Mouse (Mus musculus) gastrocnemius, postnatal 14 days (tissue): ENCODE measurements around the gene Gm20388. TPM values are rescaled to one million over a fixed set of nuclear protein-coding genes. Genes with fewer than 3 reads are reported as not detected.

Experiments
- DNase-seq: peaks from one replicate; pipeline ENCODE4 v3.0.0; 2021; ENCODE audit warnings: mixed read lengths
- intact Hi-C: fragments of 180-260 bp; cut with DNase I; formaldehyde crosslinking; loops from one replicate; pipeline ENCODE4 v1.15.1; 2025; ENCODE audit warnings: low total_unique reads
- total RNA-seq, 2 experiments: library from RNA; stranded (reverse); gene quantifications; 2 replicates each; pipeline ENCODE4 v1.2.3; 2021

The Gm20388 gene
- total RNA-seq, 2 experiments from 2014 or later = 5.6 to 6.0 TPM

DNA sequence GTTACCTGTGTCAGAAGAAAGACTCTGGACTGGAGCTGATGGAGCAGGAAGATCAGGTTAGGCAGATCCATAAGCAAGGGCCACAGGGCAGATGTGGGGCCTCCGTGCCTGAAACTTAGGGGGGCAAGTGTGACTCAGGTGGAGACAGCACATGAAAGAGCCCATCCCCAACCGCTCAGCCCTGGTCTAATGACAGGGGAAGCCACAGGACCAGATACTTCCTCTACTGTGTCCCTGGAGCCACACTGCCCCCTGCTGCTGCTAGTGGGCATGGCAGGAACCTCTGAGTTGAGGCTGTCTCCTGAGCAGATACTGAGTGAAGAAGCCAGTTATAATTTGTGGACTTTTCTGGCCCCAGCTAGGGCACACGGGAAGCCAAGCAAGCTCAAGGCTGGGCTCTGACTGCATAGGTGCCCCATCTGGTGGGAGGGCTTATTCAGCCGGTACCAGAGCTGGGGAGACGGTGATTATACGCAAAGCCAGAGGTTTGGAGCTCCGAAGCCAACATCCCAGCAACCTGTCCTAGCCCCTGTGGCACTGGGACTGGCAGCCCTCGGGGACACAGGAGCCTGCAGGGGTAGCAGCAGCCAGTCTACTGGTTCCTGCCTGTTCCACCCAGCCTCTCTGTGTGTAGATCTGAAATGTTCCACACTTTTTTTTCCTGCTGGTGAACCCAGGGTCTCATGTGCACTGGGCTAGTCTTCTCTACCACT is 2919.9 kb downstream of the Gm20388 start:
- intact Hi-C loops = loop anchor here (5.0 kb wide), 1 partner anchor 328 kb away; no protein-coding TSS in a partner anchor

DNA sequence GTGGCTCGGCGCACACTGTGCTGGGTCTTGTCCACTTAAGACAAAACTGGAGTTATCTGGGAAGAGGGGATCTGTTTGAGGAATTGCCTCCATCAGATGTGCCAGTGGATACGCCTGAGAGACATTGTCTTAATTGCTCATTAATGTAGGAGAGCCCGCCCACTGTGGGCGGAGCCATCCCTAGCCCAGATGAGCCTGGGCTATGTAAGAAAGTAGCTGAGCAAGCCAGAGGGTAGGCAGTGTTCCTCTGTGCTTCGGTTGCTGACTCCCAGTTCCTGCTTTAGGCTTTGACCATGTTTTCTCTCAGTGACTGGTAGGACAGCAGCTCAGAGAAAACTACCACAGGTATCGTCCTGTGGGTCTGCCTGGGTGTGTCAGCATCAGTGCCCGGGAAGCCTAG is 2923.8 kb downstream of the Gm20388 start:
- intact Hi-C loops = loop anchor here (5.0 kb wide), 1 partner anchor 332 kb away; no protein-coding TSS in a partner anchor
- DNase-seq = no peak

More for the DNA sequence above, 2919.9 kb downstream of the Gm20388 start:
- DNase-seq = peak; percentile 86

DNA sequence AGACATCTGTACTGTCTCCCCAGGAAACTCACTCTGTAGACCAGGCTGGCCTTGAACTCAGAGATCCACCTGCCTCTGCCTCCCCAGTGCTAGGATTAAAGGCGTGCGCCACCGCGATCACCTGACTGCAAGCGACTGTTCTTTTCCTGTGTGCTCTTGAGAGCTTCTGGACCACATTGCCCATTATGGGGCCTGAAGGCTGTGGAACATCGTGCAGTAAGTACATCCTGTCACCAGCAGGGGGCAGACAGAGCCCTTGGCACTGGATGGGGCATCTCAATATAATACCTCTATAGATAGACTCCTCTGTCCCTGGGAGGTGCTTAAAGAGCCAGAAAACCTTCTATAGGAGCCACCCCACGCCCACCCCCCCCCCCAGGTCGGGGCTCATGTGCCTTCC is 2924.3 kb downstream of the Gm20388 start:
- peak; percentile 71 for DNase-seq
- intact Hi-C loops = loop anchor here (5.0 kb wide), 1 partner anchor 333 kb away; no protein-coding TSS in a partner anchor

DNA sequence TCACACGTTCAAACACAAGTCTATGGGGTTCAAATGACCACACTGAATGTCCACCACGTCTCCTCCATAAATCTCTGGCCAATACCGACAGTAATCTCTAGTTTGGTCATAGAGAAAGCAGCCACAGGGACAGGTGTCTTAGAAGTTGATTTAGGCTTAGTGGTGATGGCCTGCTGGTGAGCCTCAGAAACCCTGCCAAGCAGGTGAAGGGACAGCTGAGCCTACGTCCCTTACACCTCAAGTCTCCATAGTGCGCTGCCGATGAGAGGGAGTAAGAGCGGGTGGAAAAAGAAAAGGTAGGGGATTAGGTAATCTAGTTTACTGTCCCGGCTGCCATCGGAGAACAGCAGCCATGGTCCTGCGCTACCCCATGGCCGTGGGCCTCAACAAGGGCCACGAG is 2925.6 kb downstream of the Gm20388 start:
- intact Hi-C loops = no loop called here
- no peak for DNase-seq

DNA sequence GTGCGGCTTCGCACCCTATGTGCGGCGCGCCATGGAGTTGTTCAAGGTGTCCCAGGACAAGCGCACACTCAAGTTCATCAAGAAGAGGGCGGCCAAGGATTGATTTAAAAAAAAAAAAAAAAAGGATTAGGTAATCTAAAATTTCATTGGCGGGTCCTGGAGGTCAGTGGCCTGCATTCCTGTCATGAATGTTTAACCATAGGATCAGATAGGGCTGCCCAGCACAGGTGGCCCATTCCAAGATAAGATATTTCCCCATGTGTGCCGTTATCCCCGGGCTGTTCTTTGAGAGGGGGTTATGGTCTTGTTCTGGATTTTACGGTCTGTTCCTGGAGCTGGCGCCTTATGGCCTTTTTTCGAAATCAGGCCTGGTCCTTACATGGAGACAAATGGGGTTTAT is 2926.1 kb downstream of the Gm20388 start:
- intact Hi-C loops = no loop called here
- no peak for DNase-seq

GRCm38 (mm10) chr8:122844161-122844560 is 2933.5 kb downstream of the Gm20388 start:
- intact Hi-C loops = no loop called here
- no peak for DNase-seq

DNA sequence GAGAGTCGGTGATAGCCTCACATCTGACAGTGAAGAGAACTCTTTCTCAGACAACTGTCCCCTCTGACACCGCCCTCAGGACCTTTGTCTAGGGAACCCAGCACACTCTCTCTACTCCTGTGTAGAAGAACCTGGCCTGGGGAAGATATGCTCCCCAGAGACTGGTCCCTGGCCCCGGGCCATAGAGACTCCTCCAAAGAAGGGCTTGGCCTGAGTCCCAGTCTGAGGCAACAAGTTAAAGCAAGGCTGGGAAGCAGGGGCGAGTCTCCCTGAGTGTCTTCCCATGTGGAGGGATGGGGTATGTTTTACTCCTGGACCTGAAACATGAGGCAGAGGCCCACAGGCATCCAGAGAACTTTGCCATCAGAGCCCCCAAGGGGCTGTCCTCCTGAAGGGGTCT is 2935.0 kb downstream of the Gm20388 start:
- peak; percentile 44 for DNase-seq
- intact Hi-C loops = no loop called here

- intact Hi-C loops = no loop called here
- DNase-seq = peak; percentile 88
Observed at GRCm38 (mm10) chr8:122847829-122848561, 2937.4 kb downstream of the Gm20388 start, which contains the start of gene Cdh15. Gene Cdh15 (plus strand): TSS chr8:122847966.

GRCm38 (mm10) chr8:122849152-122849910 is 2938.7 kb downstream of the Gm20388 start:
- no peak for DNase-seq
- intact Hi-C loops = no loop called here

DNA sequence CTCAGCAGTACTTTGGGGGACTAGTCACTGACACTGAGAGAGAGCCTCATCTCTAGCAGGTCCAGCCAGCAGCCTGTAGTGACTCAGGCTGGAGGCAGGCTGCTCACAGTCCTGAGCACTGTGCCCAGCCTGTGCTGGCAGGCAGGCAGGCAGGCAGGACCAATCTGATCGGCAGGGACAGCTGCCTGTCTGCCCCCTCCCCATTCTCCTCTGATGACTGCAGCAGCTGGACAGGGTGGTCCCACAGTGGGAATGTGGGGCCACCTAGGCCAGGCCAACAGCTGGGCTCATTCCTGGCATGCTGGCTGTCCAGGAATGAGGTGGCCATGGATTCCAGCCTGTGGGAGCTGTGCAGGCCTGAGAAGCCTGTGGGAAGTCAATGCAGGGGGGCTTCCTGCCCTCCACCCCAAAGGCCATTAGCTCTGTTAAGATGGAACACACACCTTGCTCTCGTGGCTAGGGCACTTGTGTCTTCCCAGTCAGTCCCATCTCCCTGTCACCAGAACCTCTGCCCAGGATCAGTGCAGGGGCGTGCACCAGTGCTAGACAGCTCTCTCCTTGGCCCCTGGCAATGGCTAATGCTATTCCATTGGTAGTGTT is 2940.1 kb downstream of the Gm20388 start:
- peak; percentile 37 for DNase-seq
- intact Hi-C loops = no loop called here

- intact Hi-C loops = no loop called here
- DNase-seq = no peak
Observed at GRCm38 (mm10) chr8:122851692-122852545, 2941.3 kb downstream of the Gm20388 start.

- intact Hi-C loops = no loop called here
- no peak for DNase-seq
Observed at GRCm38 (mm10) chr8:122852546-122852905, 2941.9 kb downstream of the Gm20388 start.

- intact Hi-C loops = no loop called here
Observed at GRCm38 (mm10) chr8:122853340-122853771, 2942.7 kb downstream of the Gm20388 start.

DNA sequence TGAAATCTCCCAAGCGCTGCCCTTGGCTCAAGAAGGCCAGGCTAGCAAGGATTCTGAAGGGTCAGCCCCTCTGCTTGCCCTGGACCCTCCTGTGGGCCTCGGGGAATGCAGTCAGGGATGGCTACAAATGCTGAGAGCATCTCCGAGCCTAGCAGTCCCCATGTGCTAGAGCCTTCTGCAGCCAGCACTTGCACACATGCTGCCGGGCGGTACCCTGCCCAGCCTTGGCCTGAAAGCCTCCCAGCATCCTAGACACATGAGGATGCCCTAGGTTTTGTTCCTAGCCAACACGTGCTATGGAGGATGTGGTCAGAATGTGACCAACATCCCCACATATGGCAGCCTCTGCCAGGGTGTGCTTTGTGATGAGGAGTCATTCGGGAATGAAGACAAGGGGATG is 2943.7 kb downstream of the Gm20388 start:
- no peak for DNase-seq
- intact Hi-C loops = no loop called here

More at GRCm38 (mm10) chr8:122853340-122853771, 2942.7 kb downstream of the Gm20388 start:
- peak; percentile 68 for DNase-seq

- DNase-seq = no peak
- intact Hi-C loops = no loop called here
Observed at GRCm38 (mm10) chr8:122855123-122855522, 2944.5 kb downstream of the Gm20388 start.

DNA sequence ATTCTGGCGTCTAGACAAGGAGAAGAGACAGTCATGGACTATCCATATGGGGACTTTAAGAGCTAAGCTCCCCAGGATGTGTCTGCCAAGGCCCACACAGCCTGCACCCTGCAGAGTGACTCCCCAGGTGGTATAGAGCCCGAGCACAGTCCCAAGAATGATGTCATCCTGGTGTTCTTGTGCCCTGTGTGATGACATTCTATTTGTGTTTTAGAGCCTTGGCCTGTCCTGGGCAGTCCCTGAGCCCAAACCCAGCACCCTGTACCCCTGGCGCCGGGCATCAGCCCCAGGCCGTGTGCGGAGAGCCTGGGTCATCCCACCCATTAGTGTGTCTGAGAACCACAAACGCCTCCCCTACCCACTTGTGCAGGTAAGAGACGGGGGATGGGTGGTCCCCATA is 2945.6 kb downstream of the Gm20388 start:
- no peak for DNase-seq
- intact Hi-C loops = no loop called here

GRCm38 (mm10) chr8:122859843-122860242 is 2949.2 kb downstream of the Gm20388 start:
- intact Hi-C loops = no loop called here
- DNase-seq = no peak

DNA sequence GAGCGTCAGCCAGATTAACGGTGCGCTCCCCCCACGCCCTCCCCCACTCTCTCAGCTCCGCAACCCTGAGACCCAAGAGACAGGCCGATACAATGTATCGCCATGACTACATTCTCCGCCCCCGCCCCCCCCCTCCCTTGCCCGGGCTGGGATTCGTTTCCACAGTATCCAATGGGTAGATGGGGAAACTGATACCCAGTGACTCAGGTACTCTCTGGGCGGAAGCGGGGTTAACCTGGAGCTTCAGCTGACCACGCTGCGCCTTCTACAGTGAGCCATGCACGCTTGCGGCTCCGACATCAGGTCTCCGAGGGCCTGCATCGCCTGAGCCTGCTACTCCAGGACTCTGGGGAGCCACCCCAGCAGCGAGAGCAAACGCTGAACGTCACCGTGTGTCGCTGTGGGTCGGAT is 2954.1 kb downstream of the Gm20388 start:
- intact Hi-C loops = no loop called here
- no peak for DNase-seq

- DNase-seq = no peak
- intact Hi-C loops = no loop called here
Observed at GRCm38 (mm10) chr8:122865441-122865840, 2954.8 kb downstream of the Gm20388 start.
